Mouse (Mus musculus): ENCODE data around the gene Sec1. TPM values are rescaled to one million over a fixed set of nuclear protein-coding genes. Genes with fewer than 3 reads are reported as not detected.

The Sec1 gene
- polyA plus RNA-seq, 1 experiment from 2014 or later: 3.4 TPM

DNA sequence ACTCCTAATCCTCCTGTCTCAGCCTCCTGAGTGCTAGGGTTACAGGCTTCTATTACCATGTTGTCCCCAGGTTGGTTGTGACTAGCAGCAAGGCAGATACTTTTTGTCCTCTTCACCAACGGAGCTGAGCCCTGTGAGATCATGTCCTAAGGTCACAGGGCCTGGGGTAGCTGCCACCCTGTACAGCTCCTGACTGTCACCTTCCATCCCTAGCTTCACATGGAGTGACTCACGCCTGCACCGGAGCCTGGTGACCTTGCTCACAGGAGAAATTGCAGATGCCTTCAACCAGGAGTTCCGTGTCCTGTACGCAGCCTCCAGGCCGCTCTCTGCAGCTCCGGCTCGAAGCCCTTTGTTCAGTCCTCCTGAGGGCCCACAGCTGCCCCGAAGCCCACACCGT lies 32.2 kb upstream of the Sec1 start:
- H3K36me3 ChIP-seq (ENCODE audit: control insufficient read depth, insufficient read depth, low read length): peaks cover 4% of the 10 kb centered on the region; the same call in 1 of the 2 replicates
- no peak overlapping the region for H3K4me2 ChIP-seq (ENCODE audit: low read depth, low read length)
- H3K27me3 ChIP-seq (ENCODE audit: control insufficient read depth, insufficient read depth, low read length): no peaks in the 10 kb centered on the region
- no peak for ATAC-seq (ENCODE audit: insufficient read depth, low FRiP score)
- H3K9ac ChIP-seq (ENCODE audit: low read length): no peak overlapping the region
- H3K4me3 ChIP-seq (replicated peaks; ENCODE audit: low read length): no peak overlapping the region
- peaks cover 17% of the 10 kb centered on the region for H3K4me1 ChIP-seq (ENCODE audit: control insufficient read depth, insufficient read depth, low read length)
- no peak overlapping the region for H3K27ac ChIP-seq (ENCODE audit: low read length)
- WGBS: 90% methylated on average over 10 of the region's 10 CpGs
- H3K9me3 ChIP-seq (replicated peaks; ENCODE audit: control insufficient read depth, low read length): no peaks in the 10 kb centered on the region

DNA sequence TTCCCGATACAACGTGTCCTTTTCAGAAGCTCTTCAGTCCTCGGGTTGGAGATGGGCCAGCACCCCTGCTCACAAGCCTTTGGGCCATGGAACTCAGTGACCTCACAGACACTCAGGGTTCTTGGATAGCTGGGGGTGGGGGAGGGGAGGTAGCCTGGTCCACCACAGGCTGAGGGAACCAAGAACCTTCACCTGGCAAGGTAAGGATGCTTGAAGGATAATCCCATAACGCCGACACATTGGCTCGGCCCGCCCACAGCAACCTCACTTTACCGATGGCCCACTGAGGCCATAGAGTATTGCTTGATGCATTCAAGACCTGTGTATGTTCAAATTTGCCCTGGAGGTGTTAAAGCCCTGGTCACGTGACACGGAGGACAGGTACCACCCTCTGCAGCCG lies 31.5 kb upstream of the Sec1 start, which contains the start of gene Spaca4:
Spaca4 (minus strand) TSS at position 101 of the 400 bp plus-strand sequence.
- peaks cover 11% of the 10 kb centered on the region for H3K4me1 ChIP-seq (ENCODE audit: control insufficient read depth, insufficient read depth, low read length)
- H3K27ac ChIP-seq (ENCODE audit: low read length): no peak within 1 kb of the TSS
- H3K9ac ChIP-seq (ENCODE audit: low read length): no peak within 1 kb of the TSS
- H3K9me3 ChIP-seq (replicated peaks; ENCODE audit: control insufficient read depth, low read length): no peaks in the 10 kb centered on the region
- H3K4me2 ChIP-seq (ENCODE audit: low read depth, low read length): no peak within 1 kb of the TSS
- peaks cover 4% of the 10 kb centered on the region; the same call in 1 of the 2 replicates for H3K36me3 ChIP-seq (ENCODE audit: control insufficient read depth, insufficient read depth, low read length)
- no peaks in the 10 kb centered on the region for H3K27me3 ChIP-seq (ENCODE audit: control insufficient read depth, insufficient read depth, low read length)
- WGBS: 86% methylated on average over 11 of the region's 11 CpGs
- no peak within 1 kb of the TSS for H3K4me3 ChIP-seq (replicated peaks; ENCODE audit: low read length)
- no peak for ATAC-seq (ENCODE audit: insufficient read depth, low FRiP score)

DNA sequence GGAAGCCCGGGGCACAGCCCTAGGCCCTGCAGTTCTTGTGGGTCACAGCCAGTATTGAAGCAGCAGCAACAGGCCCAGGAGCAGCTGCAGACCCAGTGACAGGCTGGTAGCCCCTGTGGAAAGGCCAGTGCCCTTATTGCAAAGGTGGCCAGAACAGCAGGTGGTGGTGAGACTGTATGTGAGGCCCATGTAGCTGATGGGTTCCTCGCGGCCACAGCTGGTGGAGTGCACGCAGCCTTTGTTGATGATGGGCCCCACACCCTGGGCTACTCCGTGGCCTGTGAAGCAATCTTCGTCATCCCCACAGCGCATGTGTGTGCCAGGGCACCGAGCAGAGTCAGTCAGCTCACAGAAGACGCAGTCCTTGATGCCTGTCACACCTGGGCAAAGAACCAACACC lies 30.9 kb upstream of the Sec1 start:
- no peak overlapping the region for H3K4me2 ChIP-seq (ENCODE audit: low read depth, low read length)
- H3K9me3 ChIP-seq (replicated peaks; ENCODE audit: control insufficient read depth, low read length): no peaks in the 10 kb centered on the region
- no peak overlapping the region for H3K9ac ChIP-seq (ENCODE audit: low read length)
- ATAC-seq (ENCODE audit: insufficient read depth, low FRiP score): no peak
- H3K27ac ChIP-seq (ENCODE audit: low read length): no peak overlapping the region
- 90% methylated on average over 9 of the region's 9 CpGs for WGBS
- H3K4me3 ChIP-seq (replicated peaks; ENCODE audit: low read length): no peak overlapping the region
- peaks cover 6% of the 10 kb centered on the region; the same call in 1 of the 2 replicates for H3K36me3 ChIP-seq (ENCODE audit: control insufficient read depth, insufficient read depth, low read length)
- H3K27me3 ChIP-seq (ENCODE audit: control insufficient read depth, insufficient read depth, low read length): no peaks in the 10 kb centered on the region
- H3K4me1 ChIP-seq (ENCODE audit: control insufficient read depth, insufficient read depth, low read length): peaks cover 6% of the 10 kb centered on the region; the same call in 1 of the 2 replicates

DNA sequence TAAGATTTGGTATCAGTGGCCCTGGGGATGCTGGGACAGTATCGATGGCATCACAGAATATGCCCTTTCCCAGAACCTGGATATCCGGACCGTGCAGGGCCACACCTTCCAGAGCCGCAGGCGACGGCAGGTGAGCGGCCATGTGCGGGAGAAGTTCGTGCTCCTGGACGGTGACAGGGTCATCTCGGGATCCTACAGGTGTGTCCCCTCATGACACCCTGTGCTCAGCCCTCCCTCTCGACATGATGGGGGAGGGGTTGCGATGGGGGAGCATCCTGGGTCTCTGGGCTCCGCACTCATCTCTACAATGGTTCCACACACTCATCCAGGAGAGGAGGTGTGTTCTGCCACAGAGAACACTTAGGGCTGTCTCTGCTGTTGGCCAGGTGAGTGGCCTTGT lies 29.6 kb upstream of the Sec1 start:
- Histone ChIP-seq H3K9me3 (replicated peaks; ENCODE audit: control insufficient read depth, low read length) (no peaks in the 10 kb centered on the region), H3K27ac (ENCODE audit: low read length) (no peak overlapping the region), H3K4me3 (replicated peaks; ENCODE audit: low read length) (no peak overlapping the region), H3K4me2 (ENCODE audit: low read depth, low read length) (no peak overlapping the region), H3K9ac (ENCODE audit: low read length) (no peak overlapping the region), H3K27me3 (ENCODE audit: control insufficient read depth, insufficient read depth, low read length) (no peaks in the 10 kb centered on the region), H3K4me1 (ENCODE audit: control insufficient read depth, insufficient read depth, low read length) (peaks cover 16% of the 10 kb centered on the region), H3K36me3 (ENCODE audit: control insufficient read depth, insufficient read depth, low read length) (peaks cover 12% of the 10 kb centered on the region)
- no peak for ATAC-seq (ENCODE audit: insufficient read depth, low FRiP score)
- WGBS: 90% methylated on average over 14 of the region's 14 CpGs

DNA sequence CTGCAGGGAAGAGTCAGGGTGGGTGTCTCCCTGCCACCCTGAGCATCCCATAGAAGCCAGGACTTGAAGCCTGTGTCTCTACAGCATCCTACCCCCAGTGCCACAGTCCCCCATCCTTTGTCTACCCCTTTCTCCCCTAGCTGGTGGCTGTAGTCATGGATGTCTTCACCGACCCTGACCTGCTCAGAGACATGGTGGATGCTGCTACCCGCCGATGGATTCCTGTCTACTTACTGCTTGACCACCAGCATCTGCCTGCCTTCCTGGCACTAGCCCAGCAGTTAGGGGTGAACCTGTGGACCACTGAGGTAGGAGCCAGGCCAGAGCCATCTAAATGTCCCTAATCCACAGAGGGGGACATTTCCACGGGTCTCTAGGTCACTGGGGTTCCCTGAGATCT lies 29.1 kb upstream of the Sec1 start:
- WGBS: 83% methylated on average over 4 of the region's 4 CpGs
- ATAC-seq (ENCODE audit: insufficient read depth, low FRiP score): no peak
- Histone ChIP-seq H3K27ac (ENCODE audit: low read length) (no peak overlapping the region), H3K36me3 (ENCODE audit: control insufficient read depth, insufficient read depth, low read length) (peaks cover 12% of the 10 kb centered on the region), H3K4me1 (ENCODE audit: control insufficient read depth, insufficient read depth, low read length) (peaks cover 18% of the 10 kb centered on the region), H3K9ac (ENCODE audit: low read length) (no peak overlapping the region), H3K27me3 (ENCODE audit: control insufficient read depth, insufficient read depth, low read length) (no peaks in the 10 kb centered on the region), H3K4me2 (ENCODE audit: low read depth, low read length) (no peak overlapping the region), H3K9me3 (replicated peaks; ENCODE audit: control insufficient read depth, low read length) (no peaks in the 10 kb centered on the region), H3K4me3 (replicated peaks; ENCODE audit: low read length) (no peak overlapping the region)

DNA sequence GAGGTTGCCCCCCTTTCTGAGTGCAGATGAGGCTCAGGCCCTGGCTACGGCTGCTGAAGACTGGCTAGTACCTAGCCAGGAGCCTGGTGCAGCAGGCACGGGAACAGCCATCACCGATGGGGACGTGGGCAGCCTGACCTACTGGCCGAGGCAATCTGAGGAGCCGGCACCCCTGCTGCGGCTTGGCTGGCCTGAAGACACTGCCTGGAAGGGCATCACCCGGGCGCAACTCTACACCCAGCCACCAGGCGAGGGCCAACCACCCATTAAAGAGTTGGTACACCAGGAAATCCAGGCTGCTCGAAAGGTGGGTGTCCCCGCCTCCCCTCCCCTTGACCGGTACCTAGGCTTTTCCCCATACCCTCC lies 28.1 kb upstream of the Sec1 start:
- Histone ChIP-seq H3K27me3 (ENCODE audit: control insufficient read depth, insufficient read depth, low read length) (no peaks in the 10 kb centered on the region), H3K36me3 (ENCODE audit: control insufficient read depth, insufficient read depth, low read length) (peaks cover 12% of the 10 kb centered on the region), H3K27ac (ENCODE audit: low read length) (0 out of 2 replicates have a peak overlapping the region, but pooled peaks have one; percentile 19), H3K4me3 (replicated peaks; ENCODE audit: low read length) (peak overlapping the region; percentile 23), H3K4me2 (ENCODE audit: low read depth, low read length) (peak overlapping the region; percentile 41), H3K9ac (ENCODE audit: low read length) (peak overlapping the region; percentile 54), H3K9me3 (replicated peaks; ENCODE audit: control insufficient read depth, low read length) (no peaks in the 10 kb centered on the region), H3K4me1 (ENCODE audit: control insufficient read depth, insufficient read depth, low read length) (peaks cover 17% of the 10 kb centered on the region)
- WGBS: 75% methylated on average over 13 of the region's 13 CpGs
- ATAC-seq (ENCODE audit: insufficient read depth, low FRiP score): no peak

DNA sequence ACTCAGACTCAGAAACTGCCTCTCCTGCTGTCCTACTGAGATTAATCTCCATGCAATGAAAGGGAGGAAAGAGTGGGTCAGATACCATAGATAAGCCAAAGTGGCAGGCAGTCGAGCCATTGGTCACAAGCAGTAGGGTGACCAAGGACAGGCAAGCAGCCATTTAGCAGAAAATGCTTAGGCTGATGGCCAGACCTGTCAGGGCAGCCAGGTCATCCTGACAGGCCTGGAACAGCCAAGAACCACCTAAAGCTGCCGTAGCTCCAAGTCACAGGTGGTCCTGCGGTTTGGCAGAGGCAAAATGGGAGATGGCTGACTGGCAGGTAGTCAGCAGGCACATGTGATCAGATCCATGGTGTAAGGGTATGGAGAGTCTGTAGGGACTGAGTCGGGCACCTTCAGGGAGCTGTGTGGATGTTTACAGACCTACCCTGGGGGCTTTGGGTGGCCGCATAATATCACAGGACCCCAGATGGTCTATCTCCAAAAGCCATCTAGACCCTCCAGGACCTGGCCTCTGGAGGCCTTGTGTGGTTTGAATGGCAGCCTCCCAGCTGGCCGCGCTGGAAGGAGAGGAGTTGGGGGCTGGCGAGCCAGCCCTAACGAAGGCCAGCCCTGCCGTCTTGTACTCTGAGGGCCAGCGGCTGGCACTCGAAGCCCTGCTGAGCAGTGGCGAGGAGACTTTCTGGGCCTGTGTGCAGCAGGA lies 27.6 kb upstream of the Sec1 start:
- H3K9me3 ChIP-seq (replicated peaks; ENCODE audit: control insufficient read depth, low read length): no peaks in the 10 kb centered on the region
- no peak for ATAC-seq (ENCODE audit: insufficient read depth, low FRiP score)
- peaks cover 13% of the 10 kb centered on the region for H3K4me1 ChIP-seq (ENCODE audit: control insufficient read depth, insufficient read depth, low read length)
- H3K27me3 ChIP-seq (ENCODE audit: control insufficient read depth, insufficient read depth, low read length): no peaks in the 10 kb centered on the region
- peak overlapping the region; percentile 41 for H3K4me2 ChIP-seq (ENCODE audit: low read depth, low read length)
- 61% methylated on average over 13 of the region's 13 CpGs for WGBS
- peak overlapping the region; percentile 54 for H3K9ac ChIP-seq (ENCODE audit: low read length)
- H3K27ac ChIP-seq (ENCODE audit: low read length): peak overlapping the region; percentile 78
- H3K36me3 ChIP-seq (ENCODE audit: control insufficient read depth, insufficient read depth, low read length): peaks cover 12% of the 10 kb centered on the region
- peak overlapping the region; percentile 23 for H3K4me3 ChIP-seq (replicated peaks; ENCODE audit: low read length)

DNA sequence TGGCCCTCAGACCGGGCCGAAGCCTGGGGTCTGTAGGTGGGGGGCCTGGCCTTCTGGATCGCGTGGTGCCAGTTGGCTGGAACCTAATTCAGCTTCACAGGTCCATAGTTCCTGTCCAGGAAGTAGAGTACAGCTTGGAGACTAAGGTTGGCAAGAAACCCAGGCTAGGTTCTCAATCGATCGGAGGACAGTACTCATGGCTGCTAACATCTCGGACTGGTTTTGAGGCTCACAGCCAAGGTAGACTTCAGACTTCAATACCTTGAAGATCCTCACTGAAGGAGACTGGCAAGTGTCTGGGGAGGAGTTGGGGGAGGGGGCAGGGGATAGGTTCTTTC lies 27.0 kb upstream of the Sec1 start:
- Histone ChIP-seq H3K4me1 (ENCODE audit: control insufficient read depth, insufficient read depth, low read length) (peaks cover 18% of the 10 kb centered on the region), H3K36me3 (ENCODE audit: control insufficient read depth, insufficient read depth, low read length) (peaks cover 12% of the 10 kb centered on the region), H3K4me3 (replicated peaks; ENCODE audit: low read length) (peak overlapping the region; percentile 23), H3K4me2 (ENCODE audit: low read depth, low read length) (peak overlapping the region; percentile 41), H3K27me3 (ENCODE audit: control insufficient read depth, insufficient read depth, low read length) (no peaks in the 10 kb centered on the region), H3K9me3 (replicated peaks; ENCODE audit: control insufficient read depth, low read length) (no peaks in the 10 kb centered on the region), H3K27ac (ENCODE audit: low read length) (peak overlapping the region; percentile 78), H3K9ac (ENCODE audit: low read length) (peak overlapping the region; percentile 54)
- WGBS: 63% methylated on average over 7 of the region's 7 CpGs
- ATAC-seq (ENCODE audit: insufficient read depth, low FRiP score): no peak

DNA sequence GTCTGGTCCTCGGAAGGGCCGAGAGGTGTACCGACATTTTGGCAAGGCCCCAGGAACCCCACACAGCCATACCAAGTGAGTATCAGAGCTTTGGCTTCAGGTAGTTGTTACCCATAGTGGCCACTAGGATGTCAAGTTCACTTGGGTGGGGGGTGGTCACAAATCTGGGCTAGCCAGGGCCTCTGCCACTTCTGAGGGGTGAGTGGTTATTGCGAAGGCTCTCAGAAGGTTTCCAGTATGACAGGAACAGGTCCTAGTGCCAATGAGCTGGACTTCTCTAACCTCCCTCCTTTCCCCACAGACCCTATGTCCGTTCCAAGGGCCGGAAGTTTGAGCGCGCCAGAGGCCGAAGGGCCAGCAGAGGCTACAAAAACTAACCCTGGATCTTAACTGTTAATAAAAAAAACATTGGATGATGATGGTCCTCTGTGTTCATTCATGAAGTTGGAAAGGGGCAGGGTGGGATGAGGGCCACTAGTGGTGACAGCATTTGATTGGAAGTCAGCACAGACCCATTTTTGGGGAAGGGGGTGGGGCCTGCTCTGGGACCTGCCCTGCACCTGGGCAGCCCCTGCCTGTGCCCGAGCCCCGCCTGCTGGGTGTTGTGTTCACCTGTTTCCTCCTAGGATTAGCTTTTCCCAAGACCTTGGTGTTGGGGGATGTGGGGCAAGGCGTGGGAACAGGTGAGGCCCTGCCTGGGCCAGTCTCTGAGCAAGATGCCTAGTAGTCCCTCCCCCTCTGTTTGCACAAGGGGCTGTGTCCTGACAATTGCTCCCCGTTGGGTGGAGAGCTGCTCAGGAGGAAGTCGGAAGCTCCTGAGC lies 26.4 kb upstream of the Sec1 start, which contains the start of gene Fam83e:
Fam83e (plus strand) TSS at position 800 of the 821 bp plus-strand sequence.
- 65% methylated on average over 14 of the region's 14 CpGs for WGBS
- Histone ChIP-seq H3K4me3 (replicated peaks; ENCODE audit: low read length) (peak within 1 kb of the TSS; percentile 23), H3K4me2 (ENCODE audit: low read depth, low read length) (peak within 1 kb of the TSS; percentile 80), H3K9me3 (replicated peaks; ENCODE audit: control insufficient read depth, low read length) (no peaks in the 10 kb centered on the region), H3K27me3 (ENCODE audit: control insufficient read depth, insufficient read depth, low read length) (no peaks in the 10 kb centered on the region), H3K27ac (ENCODE audit: low read length) (peak within 1 kb of the TSS; percentile 78), H3K9ac (ENCODE audit: low read length) (peak within 1 kb of the TSS; percentile 93), H3K36me3 (ENCODE audit: control insufficient read depth, insufficient read depth, low read length) (peaks cover 12% of the 10 kb centered on the region), H3K4me1 (ENCODE audit: control insufficient read depth, insufficient read depth, low read length) (peaks cover 24% of the 10 kb centered on the region)
- peak; percentile 82 for ATAC-seq (ENCODE audit: insufficient read depth, low FRiP score)
